Mouse (Mus musculus) R1 (cell line): Measurements from ENCODE around the gene Vmn2r71.

Experiments used
- DNase-seq: peaks from one replicate; pipeline ENCODE4 v3.0.0-alpha.2; 2018; ENCODE audit warnings: low read depth, low spot score

The Vmn2r71 gene

DNA sequence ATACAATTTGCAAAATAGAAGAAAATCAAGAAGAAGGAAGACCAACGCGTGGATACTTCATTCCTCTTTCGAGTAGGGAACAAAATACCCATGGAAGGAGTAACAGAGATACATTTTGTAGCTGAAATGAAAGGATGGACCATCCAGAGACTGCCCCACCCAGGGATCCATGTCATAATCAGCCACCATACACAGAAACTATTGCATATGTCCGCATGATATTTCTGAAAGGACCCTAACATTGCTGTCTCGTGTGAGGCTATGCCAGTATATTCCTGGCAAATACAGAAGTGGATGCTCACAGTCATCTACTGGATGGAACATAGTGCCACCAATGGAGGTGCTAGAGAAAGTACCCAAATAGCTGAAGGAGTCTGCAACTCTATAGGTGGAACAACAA lies at the start of gene Vmn2r71:
TSS of gene Vmn2r71 (plus strand) at position 301 of the 400 bp plus-strand sequence.
- no peak for DNase-seq

DNA sequence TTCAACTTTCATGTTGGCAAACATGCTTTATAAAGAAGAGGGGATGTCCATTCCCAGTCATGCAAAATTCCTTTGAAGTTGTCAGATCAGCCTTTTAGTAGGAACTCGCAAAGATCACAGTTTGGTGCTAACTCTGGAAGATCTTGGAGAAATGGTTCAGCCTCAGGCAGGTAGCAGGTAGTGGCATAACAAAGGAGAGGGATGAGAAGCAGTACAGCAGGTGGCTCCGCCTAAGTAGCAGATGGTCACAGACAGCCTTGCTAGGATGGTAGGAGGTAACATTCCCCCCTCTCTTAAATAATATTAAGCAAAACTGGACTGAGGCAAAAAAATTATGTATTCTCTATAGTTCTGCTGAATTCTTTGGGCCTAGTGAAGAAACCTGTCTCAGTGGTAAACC lies 20.8 kb upstream of the Vmn2r71 start:
- DNase-seq, result peak; percentile 50

DNA sequence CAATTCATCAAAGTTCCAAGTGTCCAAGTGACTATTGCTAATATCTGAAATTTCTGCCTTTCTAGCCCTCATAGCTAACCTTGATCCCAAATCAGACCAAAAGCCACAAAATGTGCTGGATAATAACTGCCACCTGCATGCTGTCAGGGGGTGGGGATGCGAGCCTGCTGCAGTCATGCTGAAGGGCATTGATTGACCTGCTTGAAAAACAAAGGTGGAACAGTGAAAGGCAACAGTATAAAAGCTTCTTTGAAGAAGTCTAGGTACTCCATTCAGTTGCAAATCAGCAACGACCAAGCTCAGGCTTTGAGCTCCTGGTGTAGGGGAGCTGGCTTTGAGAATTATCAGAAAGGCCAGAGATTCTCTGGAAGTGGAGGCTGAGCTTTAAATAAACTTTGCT lies 19.8 kb upstream of the Vmn2r71 start:
- peak; percentile 90 for DNase-seq

DNA sequence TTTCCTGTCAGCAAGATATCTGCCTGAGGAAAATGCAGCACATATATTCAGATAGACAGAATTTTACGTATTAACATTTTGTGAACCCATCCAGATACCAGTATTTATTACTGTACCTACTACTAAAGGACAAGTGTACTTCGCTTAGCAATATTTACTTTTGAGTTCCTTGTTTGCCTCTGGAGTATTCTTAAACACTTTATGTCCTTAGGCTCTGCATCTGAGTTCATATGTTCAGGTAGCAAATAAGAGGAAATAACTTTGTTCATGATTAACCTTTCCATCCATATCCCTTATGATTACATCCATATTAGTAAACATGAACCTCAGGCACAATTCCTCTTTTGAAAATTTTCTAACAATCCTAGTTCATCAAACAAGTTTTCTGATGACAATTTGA lies 6.2 kb downstream of the Vmn2r71 start, which contains the start of gene Vmn2r70:
TSS of gene Vmn2r70 (minus strand) at position 101 of the 400 bp plus-strand sequence.
- DNase-seq, result no peak
